Mouse (Mus musculus) spleen, postnatal 10 days (tissue): ENCODE results near the gene Terb2.
A peak's percentile ranks its signal among the peaks of the same experiment; 100 is the strongest.

Experiments used
- DNase-seq, 2 experiments: peaks; one replicate each; pipeline ENCODE4 v3.0.0; 2021 to 2022; ENCODE audit warnings: low spot score in 2 of 2

Gene Terb2

GRCm38 (mm10) chr2:122233341-122233740 is 47.3 kb downstream of the Terb2 start:
- no peak for DNase-seq

GRCm38 (mm10) chr2:122233759-122234557 is 47.9 kb downstream of the Terb2 start:
- DNase-seq: peak in 1 of 2 experiments; percentile 18

GRCm38 (mm10) chr2:122234611-122235288 is 48.7 kb downstream of the Terb2 start, which contains the start of gene Sord:
TSS of gene Sord (plus strand) at chr2:122234749.
- peak; percentile 67 to 71 for DNase-seq

GRCm38 (mm10) chr2:122235425-122235824 is 49.4 kb downstream of the Terb2 start:
- DNase-seq: no peak

GRCm38 (mm10) chr2:122236321-122236720 is 50.2 kb downstream of the Terb2 start:
- DNase-seq: no peak

GRCm38 (mm10) chr2:122237891-122238470 is 51.9 kb downstream of the Terb2 start:
- no peak for DNase-seq

GRCm38 (mm10) chr2:122240735-122241134 is 54.7 kb downstream of the Terb2 start:
- DNase-seq: no peak

- DNase-seq: no peak
These were observed 55.2 kb downstream of the Terb2 start for GRCm38 (mm10) chr2:122241226-122241625.

- no peak for DNase-seq
These were observed 55.9 kb downstream of the Terb2 start for GRCm38 (mm10) chr2:122241935-122242334.

GRCm38 (mm10) chr2:122243671-122244131 is 57.6 kb downstream of the Terb2 start:
- peak; percentile 68 to 81 for DNase-seq

GRCm38 (mm10) chr2:122247786-122248185 is 61.7 kb downstream of the Terb2 start:
- no peak for DNase-seq

GRCm38 (mm10) chr2:122255997-122256396 is 69.9 kb downstream of the Terb2 start:
- DNase-seq: no peak
